Mouse (Mus musculus) neural tube, embryonic 13.5 days (tissue): ENCODE measurements around the gene Abce1. TPM values are rescaled to one million over a fixed set of nuclear protein-coding genes. Genes with fewer than 3 reads are reported as not detected.

Source experiments
- ATAC-seq: fragments of 200-750 bp; cut with Nextera tagmentation; 2 replicates; pipeline ENCODE4 v1.8.0; 2017; ENCODE audit warnings: low read depth, mild to moderate bottlenecking, moderate TSS enrichment, moderate library complexity
- H3K27ac ChIP-seq: fragments of 300-500 bp; sonication (generic); replicated peaks from 2 replicates; pipeline ENCODE4 v1.5.1; 2015; ENCODE audit warnings: moderate library complexity, mild to moderate bottlenecking, inconsistent platforms
- H3K27me3 ChIP-seq: fragments of 300-500 bp; sonication (generic); 2 replicates; pipeline ENCODE4 v1.6.1; 2015; ENCODE audit warnings: mild to moderate bottlenecking, inconsistent platforms
- H3K36me3 ChIP-seq: fragments of 300-500 bp; sonication (generic); 2 replicates; pipeline ENCODE4 v1.6.1; 2015; ENCODE audit warnings: mild to moderate bottlenecking, inconsistent platforms
- H3K4me1 ChIP-seq: fragments of 300-500 bp; sonication (generic); replicated peaks from 2 replicates; pipeline ENCODE4 v1.6.1; 2015; ENCODE audit warnings: inconsistent platforms
- H3K4me2 ChIP-seq: fragments of 300-500 bp; sonication (generic); 2 replicates; pipeline ENCODE4 v1.6.1; 2015; ENCODE audit warnings: inconsistent platforms, mild to moderate bottlenecking, moderate library complexity
- H3K4me3 ChIP-seq: fragments of 300-500 bp; sonication (generic); 2 replicates; pipeline ENCODE4 v1.5.1; 2015; ENCODE audit warnings: mild to moderate bottlenecking, inconsistent platforms
- H3K9ac ChIP-seq: fragments of 300-500 bp; sonication (generic); 2 replicates; pipeline ENCODE4 v1.6.1; 2015; ENCODE audit warnings: moderate library complexity, mild to moderate bottlenecking, inconsistent platforms
- H3K9me3 ChIP-seq: fragments of 300-500 bp; sonication (generic); 2 replicates; pipeline ENCODE4 v1.6.1; 2016; ENCODE audit warnings: inconsistent platforms
- WGBS: fragments of 180-500 bp; shearing (Covaris S2); methylation state at CpG from one replicate; pipeline ENCODE4 v1.1.7; 2015; 5-methylcytosine and 5-hydroxymethylcytosine counted together
- polyA plus RNA-seq: library from polyadenylated mRNA; unstranded; fragments of >200 nt; fragmentation: Nextera tagmentation; extraction: Ambion mirVana; gene quantifications from 2 replicates; pipeline ENCODE4 v1.2.1, GENCODE M21; 2015

Gene Abce1
- 88.6 and 93.5 TPM in 2 replicates for polyA plus RNA-seq

GRCm38 (mm10) chr8:79711064-79711961, at the start of gene Abce1, which contains the start of gene Anapc10:
Abce1 (minus strand) TSS chr8:79711740.
Anapc10 (plus strand) TSS chr8:79711820.
- H3K9ac ChIP-seq: peak within 1 kb of the TSS; percentile 91
- peak within 1 kb of the TSS; percentile 92 for H3K4me2 ChIP-seq
- under 1% methylated on average over 71 of the region's 73 CpGs for WGBS
- H3K27ac ChIP-seq: peak within 1 kb of the TSS; percentile 93
- H3K36me3 ChIP-seq: peaks cover 30% of the 10 kb centered on the region
- peak; percentile 97 for ATAC-seq
- no peaks in the 10 kb centered on the region for H3K27me3 ChIP-seq
- H3K4me1 ChIP-seq: peaks cover 18% of the 10 kb centered on the region
- H3K9me3 ChIP-seq: no peaks in the 10 kb centered on the region
- H3K4me3 ChIP-seq: peak within 1 kb of the TSS; percentile 94

GRCm38 (mm10) chr8:79750305-79750704, 38.8 kb upstream of the Abce1 start:
- Histone ChIP-seq H3K4me3 (no peak overlapping the region), H3K4me2 (no peak overlapping the region), H3K36me3 (peaks cover 14% of the 10 kb centered on the region; the same call in 1 of the 2 replicates), H3K9me3 (no peaks in the 10 kb centered on the region), H3K27me3 (no peaks in the 10 kb centered on the region), H3K27ac (no peak overlapping the region), H3K4me1 (peaks cover 11% of the 10 kb centered on the region), H3K9ac (no peak overlapping the region)
- ATAC-seq: no peak; the same call in 1 of the 2 replicates
- 16% methylated on average over 2 of the region's 2 CpGs for WGBS

- Histone ChIP-seq H3K4me1 (peaks cover 11% of the 10 kb centered on the region), H3K4me3 (no peak overlapping the region), H3K36me3 (peaks cover 20% of the 10 kb centered on the region; the same call in 1 of the 2 replicates), H3K27me3 (no peaks in the 10 kb centered on the region), H3K27ac (no peak overlapping the region), H3K9me3 (no peaks in the 10 kb centered on the region), H3K4me2 (no peak overlapping the region), H3K9ac (no peak overlapping the region)
- WGBS: 54% methylated on average over 4 of the region's 4 CpGs
- no peak for ATAC-seq
Measured at GRCm38 (mm10) chr8:79748591-79748990, 37.1 kb upstream of the Abce1 start.

- Histone ChIP-seq H3K36me3 (peaks cover 20% of the 10 kb centered on the region; the same call in 1 of the 2 replicates), H3K4me2 (no peak overlapping the region), H3K4me3 (no peak overlapping the region), H3K9ac (no peak overlapping the region), H3K27ac (no peak overlapping the region), H3K27me3 (no peaks in the 10 kb centered on the region), H3K9me3 (no peaks in the 10 kb centered on the region), H3K4me1 (peaks cover 11% of the 10 kb centered on the region)
- no peak for ATAC-seq
- WGBS: 20% methylated on average over 2 of the region's 2 CpGs
Measured at GRCm38 (mm10) chr8:79748171-79748570, 36.6 kb upstream of the Abce1 start.

GRCm38 (mm10) chr8:79734304-79734703, 22.8 kb upstream of the Abce1 start:
- no peak overlapping the region for H3K4me2 ChIP-seq
- WGBS: 19% methylated on average over 2 of the region's 2 CpGs
- H3K4me1 ChIP-seq: no peaks in the 10 kb centered on the region
- H3K9me3 ChIP-seq: no peaks in the 10 kb centered on the region
- no peak overlapping the region for H3K4me3 ChIP-seq
- H3K9ac ChIP-seq: no peak overlapping the region
- no peak; the same call in 1 of the 2 replicates for ATAC-seq
- H3K27me3 ChIP-seq: no peaks in the 10 kb centered on the region
- H3K27ac ChIP-seq: no peak overlapping the region
- H3K36me3 ChIP-seq: peaks cover 23% of the 10 kb centered on the region; the same call in 1 of the 2 replicates

GRCm38 (mm10) chr8:79727900-79728299, 16.4 kb upstream of the Abce1 start:
- ATAC-seq: no peak
- Histone ChIP-seq H3K27ac (no peak overlapping the region), H3K4me1 (no peaks in the 10 kb centered on the region), H3K27me3 (no peaks in the 10 kb centered on the region), H3K9me3 (no peaks in the 10 kb centered on the region), H3K4me3 (no peak overlapping the region), H3K4me2 (no peak overlapping the region), H3K9ac (no peak overlapping the region), H3K36me3 (peaks cover 28% of the 10 kb centered on the region; the same call in 1 of the 2 replicates)
- 97% methylated on average over 1 of the region's 1 CpGs for WGBS

- H3K36me3 ChIP-seq: peaks cover 42% of the 10 kb centered on the region
- H3K4me2 ChIP-seq: no peak overlapping the region
- no peaks in the 10 kb centered on the region for H3K27me3 ChIP-seq
- H3K4me1 ChIP-seq: no peaks in the 10 kb centered on the region
- H3K9me3 ChIP-seq: no peaks in the 10 kb centered on the region
- WGBS: 20% methylated on average over 3 of the region's 3 CpGs
- no peak for ATAC-seq
- H3K4me3 ChIP-seq: no peak overlapping the region
- H3K27ac ChIP-seq: no peak overlapping the region
- no peak overlapping the region for H3K9ac ChIP-seq
Measured at GRCm38 (mm10) chr8:79724589-79724988, 13.0 kb upstream of the Abce1 start.

GRCm38 (mm10) chr8:79723308-79723707, 11.8 kb upstream of the Abce1 start:
- H3K4me3 ChIP-seq: no peak overlapping the region
- H3K9me3 ChIP-seq: no peaks in the 10 kb centered on the region
- no peak overlapping the region for H3K27ac ChIP-seq
- no peak for ATAC-seq
- H3K27me3 ChIP-seq: no peaks in the 10 kb centered on the region
- H3K36me3 ChIP-seq: peaks cover 39% of the 10 kb centered on the region
- no peak overlapping the region for H3K9ac ChIP-seq
- no peak overlapping the region for H3K4me2 ChIP-seq
- no peaks in the 10 kb centered on the region for H3K4me1 ChIP-seq

- peaks cover 53% of the 10 kb centered on the region for H3K36me3 ChIP-seq
- no peak overlapping the region for H3K9ac ChIP-seq
- no peaks in the 10 kb centered on the region for H3K9me3 ChIP-seq
- ATAC-seq: no peak
- no peaks in the 10 kb centered on the region for H3K4me1 ChIP-seq
- H3K4me3 ChIP-seq: no peak overlapping the region
- H3K4me2 ChIP-seq: no peak overlapping the region
- no peaks in the 10 kb centered on the region for H3K27me3 ChIP-seq
- no peak overlapping the region for H3K27ac ChIP-seq
Measured at GRCm38 (mm10) chr8:79721537-79721936, 10.0 kb upstream of the Abce1 start.

- Histone ChIP-seq H3K27me3 (no peaks in the 10 kb centered on the region), H3K27ac (no peak overlapping the region), H3K4me2 (peak overlapping the region; percentile 65), H3K9ac (peak overlapping the region; percentile 58; the same call in 1 of the 2 replicates), H3K4me1 (peaks cover 18% of the 10 kb centered on the region), H3K9me3 (no peaks in the 10 kb centered on the region), H3K4me3 (no peak overlapping the region), H3K36me3 (peaks cover 34% of the 10 kb centered on the region)
- no peak for ATAC-seq
- WGBS: 56% methylated on average over 5 of the region's 6 CpGs
Measured at GRCm38 (mm10) chr8:79712676-79713075, 1.1 kb upstream of the Abce1 start.

- Histone ChIP-seq H3K4me2 (no peak overlapping the region), H3K4me1 (peaks cover 9% of the 10 kb centered on the region), H3K36me3 (peaks cover 48% of the 10 kb centered on the region), H3K4me3 (no peak overlapping the region), H3K9me3 (no peaks in the 10 kb centered on the region), H3K27ac (no peak overlapping the region), H3K27me3 (no peaks in the 10 kb centered on the region), H3K9ac (no peak overlapping the region)
- 97% methylated on average over 3 of the region's 3 CpGs for WGBS
- ATAC-seq: no peak
Measured at GRCm38 (mm10) chr8:79706687-79707086, 4.9 kb downstream of the Abce1 start.

- peaks cover 75% of the 10 kb centered on the region for H3K36me3 ChIP-seq
- no peak overlapping the region for H3K4me3 ChIP-seq
- no peaks in the 10 kb centered on the region for H3K9me3 ChIP-seq
- no peak overlapping the region for H3K27ac ChIP-seq
- no peak for ATAC-seq
- H3K9ac ChIP-seq: no peak overlapping the region
- H3K4me1 ChIP-seq: no peaks in the 10 kb centered on the region
- H3K4me2 ChIP-seq: no peak overlapping the region
- H3K27me3 ChIP-seq: no peaks in the 10 kb centered on the region
- WGBS: 87% methylated on average over 2 of the region's 2 CpGs
Measured at GRCm38 (mm10) chr8:79692531-79692930, 19.0 kb downstream of the Abce1 start.
